ENCODE assay signal across 12 mouse cellular contexts in the genomic region with DNA sequence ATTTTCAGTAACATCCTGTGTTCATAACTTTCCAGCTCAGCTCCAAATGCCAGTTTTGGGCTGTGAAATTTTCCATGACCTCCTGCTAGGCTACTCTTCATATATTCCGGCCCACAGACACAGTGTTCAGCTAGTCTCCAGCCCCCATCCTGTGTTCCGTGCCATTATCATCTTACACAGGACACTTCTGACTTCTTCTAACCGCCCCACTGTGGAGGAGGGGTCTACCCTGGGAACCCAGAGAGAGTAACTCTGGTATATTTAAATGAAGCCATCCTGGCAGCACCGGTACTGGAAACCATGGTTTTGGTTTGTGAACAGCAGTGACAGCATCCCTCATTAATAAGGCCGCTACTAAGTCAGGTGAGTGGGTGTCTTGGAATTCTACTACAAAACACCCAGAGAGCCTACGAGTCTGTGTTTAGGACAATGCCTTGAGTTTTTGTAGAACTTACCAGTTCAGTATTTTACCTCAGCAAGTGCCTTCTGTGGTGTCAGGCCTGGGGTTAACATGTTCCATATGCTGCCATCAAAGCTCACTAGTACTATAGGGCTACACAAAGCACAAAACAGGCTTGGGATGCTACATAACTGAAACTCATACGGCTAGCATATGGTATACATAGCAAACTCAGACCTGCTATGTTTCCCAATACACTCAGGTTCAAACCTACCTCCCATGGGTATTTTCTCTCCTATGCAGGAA. TPM values are rescaled to one million over a fixed set of nuclear protein-coding genes. Genes with fewer than 3 reads are reported as not detected.
A peak's percentile ranks its signal among the peaks of the same experiment; 100 is the strongest.
DNase-seq lines count a peak whose midpoint lies in the region; ATAC-seq and TF ChIP-seq lines count a peak whose summit lies in the region.
"Had no signal": no experiment of that assay in that cellular context is flagged by ENCODE, and none has a peak within 500 bp of the region (broad histone marks: within the 10 kb centered on the region; RNA-seq: fewer than 3 reads in every experiment).

No protein-coding gene starts in this region.

- WGBS in heart, embryonic 12.5 days: 58% methylated on average over 7 of the region's 7 CpGs
- 76% methylated on average over 7 of the region's 7 CpGs for WGBS in heart, adult 2 months
- WGBS in lung, embryonic 16.5 days: 64% methylated on average over 7 of the region's 7 CpGs
- 77% methylated on average over 7 of the region's 7 CpGs for whole genome bisulfite sequencing in lung, postnatal 0 days
- 47% methylated on average over 7 of the region's 7 CpGs for WGBS in embryonic facial prominence, embryonic 15.5 days
- 55% methylated on average over 7 of the region's 7 CpGs for WGBS in stomach, embryonic 14.5 days

- intact Hi-C loops in heart, adult 2 months (cut with DNase I): loop anchor here (2.0 to 10.0 kb wide), 3 partner anchors 88 to 292 kb away; a partner anchor contains a TSS

- no peak for TF ChIP-seq CTCF in heart, adult 2 months (IDR thresholded peaks at IDR 0.05)
- no peak for TF ChIP-seq CTCF in lung, postnatal 0 days (IDR thresholded peaks at IDR 0.05)

- H3K36me3 ChIP-seq in heart, embryonic 12.5 days: no peaks in the 10 kb centered on the region
- H3K36me3 ChIP-seq in heart, adult 2 months (ENCODE audit: control insufficient read depth, insufficient read depth, low read length): peaks cover 2% of the 10 kb centered on the region
- no peaks in the 10 kb centered on the region for H3K36me3 ChIP-seq in lung, embryonic 16.5 days (ENCODE audit: control insufficient read depth, insufficient read depth, low read length)
- H3K36me3 ChIP-seq in lung, postnatal 0 days (ENCODE audit: insufficient read depth, low read length): no peaks in the 10 kb centered on the region
- H3K36me3 ChIP-seq in embryonic facial prominence, embryonic 15.5 days: no peaks in the 10 kb centered on the region
- H3K36me3 ChIP-seq in stomach, embryonic 14.5 days (ENCODE audit: control insufficient read depth, insufficient read depth, low read length): no peaks in the 10 kb centered on the region
- H3K36me3 ChIP-seq: liver, embryonic 15.5 days; neural tube, embryonic 12.5 days had no signal

- no peak for DNase-seq in heart, adult 2 months
- no peak for DNase-seq in lung, postnatal 0 days (ENCODE audit: low spot score)
- no peak for DNase-seq in lung, postnatal 14 days
- no peak for DNase-seq in right cerebral cortex, postnatal 25 days

- H3K4me2 ChIP-seq in heart, embryonic 12.5 days: no peak overlapping the region
- no peak overlapping the region for H3K4me2 ChIP-seq in lung, embryonic 16.5 days (ENCODE audit: low read depth, low read length)
- H3K4me2 ChIP-seq in lung, postnatal 0 days (replicated peaks; ENCODE audit: low read depth, low read length): no peak overlapping the region
- H3K4me2 ChIP-seq in embryonic facial prominence, embryonic 15.5 days (replicated peaks): no peak overlapping the region
- H3K4me2 ChIP-seq in stomach, embryonic 14.5 days (replicated peaks; ENCODE audit: low read depth, low read length): no peak overlapping the region
- H3K4me2 ChIP-seq: liver, embryonic 15.5 days; neural tube, embryonic 12.5 days had no signal

- H3K4me1 ChIP-seq in heart, embryonic 12.5 days (replicated peaks): peaks cover 21% of the 10 kb centered on the region
- H3K4me1 ChIP-seq in heart, adult 2 months (ENCODE audit: control insufficient read depth, insufficient read depth, low read length): peaks cover 4% of the 10 kb centered on the region
- H3K4me1 ChIP-seq in lung, embryonic 16.5 days (replicated peaks; ENCODE audit: control insufficient read depth, insufficient read depth, low read length): peaks cover 16% of the 10 kb centered on the region
- no peaks in the 10 kb centered on the region for H3K4me1 ChIP-seq in lung, postnatal 0 days (ENCODE audit: insufficient read depth, low read depth, low read length)
- H3K4me1 ChIP-seq in embryonic facial prominence, embryonic 15.5 days: peaks cover 25% of the 10 kb centered on the region
- H3K4me1 ChIP-seq in stomach, embryonic 14.5 days (ENCODE audit: control insufficient read depth, insufficient read depth, low read length): peaks cover 27% of the 10 kb centered on the region
- H3K4me1 ChIP-seq: liver, embryonic 15.5 days had no signal

- 0 out of 2 replicates have a peak, but pooled peaks have one; percentile 22 for ATAC-seq in heart, embryonic 12.5 days (ENCODE audit: insufficient number of reproducible peaks, low FRiP score)
- no peak; the same call in 1 of the 2 replicates for ATAC-seq in lung, embryonic 16.5 days (ENCODE audit: low read depth)
- no peak for ATAC-seq in lung, postnatal 0 days
- ATAC-seq in embryonic facial prominence, embryonic 15.5 days (ENCODE audit: insufficient number of reproducible peaks, low FRiP score, low TSS enrichment, low read depth): 0 out of 2 replicates have a peak, but pooled peaks have one; percentile 35
- ATAC-seq in stomach, embryonic 14.5 days (ENCODE audit: insufficient number of reproducible peaks, insufficient read depth, low FRiP score, low read depth): no peak
- ATAC-seq: CD4-positive, CD25-positive, alpha-beta regulatory T cell, adult 4 months had no signal

- no peaks in the 10 kb centered on the region for H3K79me2 ChIP-seq in heart, adult 2 months (replicated peaks; ENCODE audit: control insufficient read depth, insufficient read depth, low read length)

- no peak overlapping the region for H3K4me3 ChIP-seq in heart, embryonic 12.5 days
- H3K4me3 ChIP-seq in heart, adult 2 months: no peak overlapping the region
- H3K4me3 ChIP-seq in lung, embryonic 16.5 days (ENCODE audit: low read length): no peak overlapping the region
- H3K4me3 ChIP-seq in lung, postnatal 0 days (ENCODE audit: low read depth, low read length): no peak overlapping the region
- H3K4me3 ChIP-seq in embryonic facial prominence, embryonic 15.5 days (replicated peaks): no peak overlapping the region
- H3K4me3 ChIP-seq in stomach, embryonic 14.5 days (ENCODE audit: low read depth, low read length): no peak overlapping the region
- H3K4me3 ChIP-seq: left cerebral cortex, adult 2 months; liver, embryonic 15.5 days; neural tube, embryonic 12.5 days had no signal

- no peak overlapping the region for H3K9ac ChIP-seq in heart, embryonic 12.5 days
- no peak overlapping the region for H3K9ac ChIP-seq in heart, adult 2 months (ENCODE audit: low read depth, low read length)
- no peak overlapping the region for H3K9ac ChIP-seq in lung, embryonic 16.5 days (ENCODE audit: low read length)
- H3K9ac ChIP-seq in lung, postnatal 0 days (replicated peaks; ENCODE audit: low read depth): no peak overlapping the region
- no peak overlapping the region for H3K9ac ChIP-seq in embryonic facial prominence, embryonic 15.5 days
- no peak overlapping the region for H3K9ac ChIP-seq in stomach, embryonic 14.5 days (replicated peaks; ENCODE audit: low read depth, low read length)
- H3K9ac ChIP-seq: liver, embryonic 15.5 days; neural tube, embryonic 12.5 days had no signal

- H3K27ac ChIP-seq in heart, embryonic 12.5 days (ENCODE audit: poor library complexity, severe bottlenecking): 0 out of 2 replicates have a peak overlapping the region, but pooled peaks have one; percentile 17
- H3K27ac ChIP-seq in heart, adult 2 months: no peak overlapping the region
- peak overlapping the region; percentile 25 for H3K27ac ChIP-seq in lung, embryonic 16.5 days (ENCODE audit: low read length)
- H3K27ac ChIP-seq in lung, postnatal 0 days (ENCODE audit: low read length): no peak overlapping the region
- H3K27ac ChIP-seq in embryonic facial prominence, embryonic 15.5 days (replicated peaks): peak overlapping the region; percentile 31
- H3K27ac ChIP-seq in stomach, embryonic 14.5 days (ENCODE audit: low read length): peak overlapping the region; percentile 58; the same call in 1 of the 2 replicates
- H3K27ac ChIP-seq: left cerebral cortex, adult 2 months; liver, embryonic 15.5 days; neural tube, embryonic 12.5 days had no signal

- no peak for TF ChIP-seq POLR2A in heart, adult 2 months (IDR thresholded peaks at IDR 0.05; ENCODE audit: insufficient read depth, low read depth, low read length)

- no peaks in the 10 kb centered on the region for H3K27me3 ChIP-seq in heart, embryonic 12.5 days (replicated peaks)
- H3K27me3 ChIP-seq in heart, adult 2 months (ENCODE audit: control insufficient read depth, insufficient read depth, low read length): no peaks in the 10 kb centered on the region
- no peaks in the 10 kb centered on the region for H3K27me3 ChIP-seq in lung, embryonic 16.5 days (ENCODE audit: control insufficient read depth, insufficient read depth, low read depth, low read length)
- H3K27me3 ChIP-seq in lung, postnatal 0 days (replicated peaks; ENCODE audit: insufficient read depth, low read length): no peaks in the 10 kb centered on the region
- H3K27me3 ChIP-seq in embryonic facial prominence, embryonic 15.5 days: no peaks in the 10 kb centered on the region
- H3K27me3 ChIP-seq in stomach, embryonic 14.5 days (ENCODE audit: control insufficient read depth, insufficient read depth, low read length): no peaks in the 10 kb centered on the region
- H3K27me3 ChIP-seq: liver, embryonic 15.5 days; neural tube, embryonic 12.5 days had no signal

- no peaks in the 10 kb centered on the region for H3K9me3 ChIP-seq in heart, embryonic 12.5 days (replicated peaks)
- no peaks in the 10 kb centered on the region for H3K9me3 ChIP-seq in lung, embryonic 16.5 days (ENCODE audit: control insufficient read depth, low read length)
- no peaks in the 10 kb centered on the region for H3K9me3 ChIP-seq in lung, postnatal 0 days (ENCODE audit: low read length)
- H3K9me3 ChIP-seq in embryonic facial prominence, embryonic 15.5 days (replicated peaks): no peaks in the 10 kb centered on the region
- H3K9me3 ChIP-seq in stomach, embryonic 14.5 days (ENCODE audit: control insufficient read depth, low read depth, low read length): no peaks in the 10 kb centered on the region
- H3K9me3 ChIP-seq: liver, embryonic 15.5 days; neural tube, embryonic 12.5 days had no signal

- no peak for TF ChIP-seq EP300 in heart, adult 2 months (IDR thresholded peaks at IDR 0.05; ENCODE audit: insufficient read depth, low read depth, low read length)
- no peak for TF ChIP-seq EP300 in lung, postnatal 0 days (IDR thresholded peaks at IDR 0.05)

RNA-seq across cellular contexts. Expression of a gene that starts 32.6 kb away (rescaled TPM):
- 29.8 and 30.8 TPM in 2 replicates for polyA plus RNA-seq in heart, embryonic 12.5 days (2016; fragmentation: Nextera tagmentation; extraction: Ambion mirVana)
- under 1 TPM; 0.39 to 0.59 TPM for total RNA-seq in heart, adult 2 months (2021)
- polyA plus RNA-seq in heart, adult 2 months (2012; rRNA removed): 0.70 and 1.3 TPM in 2 replicates
- 46.6 and 48.6 TPM in 2 replicates for polyA plus RNA-seq in lung, embryonic 16.5 days (2015; fragmentation: Nextera tagmentation; extraction: Ambion mirVana)
- polyA plus RNA-seq in lung, postnatal 0 days (2015; fragmentation: Nextera tagmentation; extraction: Ambion mirVana): 4.3 and 5.2 TPM in 2 replicates
- 38.3 and 39.0 TPM in 2 replicates for polyA plus RNA-seq in embryonic facial prominence, embryonic 15.5 days (2015; fragmentation: Nextera tagmentation; extraction: Ambion mirVana)
- polyA plus RNA-seq in stomach, embryonic 14.5 days (2014; fragmentation: Nextera tagmentation; extraction: Ambion mirVana): 55.0 and 57.6 TPM in 2 replicates

Comparison
In these comparisons a context has a peak if more than half of its experiments do, and no peak if none do; other contexts are left out.
1. H3K27ac ChIP-seq: peak in heart, embryonic 12.5 days (single experiment), lung, embryonic 16.5 days (single experiment), embryonic facial prominence, embryonic 15.5 days (single experiment) and stomach, embryonic 14.5 days (single experiment); none in heart, adult 2 months (single experiment) and lung, postnatal 0 days (single experiment).
2. ATAC-seq: peak in heart, embryonic 12.5 days (single experiment) and embryonic facial prominence, embryonic 15.5 days (single experiment); none in lung, embryonic 16.5 days (single experiment), lung, postnatal 0 days (single experiment) and stomach, embryonic 14.5 days (single experiment).